In the genomic region with DNA sequence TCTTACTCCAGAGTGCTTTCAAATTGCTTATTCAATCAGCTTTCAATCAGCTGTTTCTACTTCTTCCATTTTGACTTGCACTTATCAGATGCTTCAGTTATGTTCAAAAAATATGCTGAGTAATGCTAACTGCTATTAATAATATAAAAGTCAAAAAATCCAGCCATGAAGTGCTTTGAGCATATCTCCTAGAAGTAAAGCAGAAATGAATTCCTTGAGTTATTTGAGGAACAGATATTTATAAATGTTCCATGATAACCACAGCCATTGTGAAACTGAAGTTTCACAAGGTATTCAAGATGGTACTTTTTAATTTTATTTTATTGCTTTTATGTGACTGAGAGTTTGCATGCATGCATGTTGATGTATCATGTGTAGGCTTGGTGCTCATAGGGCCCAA, we compare ENCODE assay signal across 23 mouse cellular contexts. TPM values are rescaled to one million over a fixed set of nuclear protein-coding genes. Genes with fewer than 3 reads are reported as not detected.
DNase-seq lines count a peak whose midpoint lies in the region; ATAC-seq and TF ChIP-seq lines count a peak whose summit lies in the region.
"Had no signal": no experiment of that assay in that cellular context is flagged by ENCODE, and none has a peak within 500 bp of the region (broad histone marks: within the 10 kb centered on the region; RNA-seq: fewer than 3 reads in every experiment).

No protein-coding gene starts in this region.

- H3K79me2 ChIP-seq in MEL (ENCODE audit: control insufficient read depth, insufficient read depth, low read length, poor library complexity) = no peaks in the 10 kb centered on the region

- no peak overlapping the region for H3K27ac ChIP-seq in MEL (ENCODE audit: control insufficient read depth, low read depth, low read length)
- no peak overlapping the region for H3K27ac ChIP-seq in heart, embryonic 11.5 days (ENCODE audit: low read depth, low read length)
- H3K27ac ChIP-seq: embryonic facial prominence, embryonic 13.5 days; embryonic facial prominence, embryonic 15.5 days; forebrain, embryonic 10.5 days; forebrain, embryonic 12.5 days had no signal

- no peaks in the 10 kb centered on the region for H3K36me3 ChIP-seq in MEL (ENCODE audit: control insufficient read depth in 1 of 2, insufficient read depth in 2 of 2, low read length in 2 of 2)
- no peaks in the 10 kb centered on the region for H3K36me3 ChIP-seq in heart, embryonic 11.5 days (ENCODE audit: control insufficient read depth, insufficient read depth, low read length)
- H3K36me3 ChIP-seq: embryonic facial prominence, embryonic 13.5 days; embryonic facial prominence, embryonic 15.5 days; forebrain, embryonic 10.5 days; forebrain, embryonic 12.5 days; G1E had no signal

- H3K4me2 ChIP-seq in heart, embryonic 11.5 days = no peak overlapping the region
- H3K4me2 ChIP-seq: embryonic facial prominence, embryonic 13.5 days; embryonic facial prominence, embryonic 15.5 days; forebrain, embryonic 12.5 days had no signal

- no peak for TF ChIP-seq CTCF in MEL (IDR thresholded peaks at IDR 0.05 in 2 of 3, conservative IDR thresholded peaks at IDR 0.05 in 1 of 3; ENCODE audit: control insufficient read depth in 1 of 3, insufficient read depth in 1 of 3, low read depth in 2 of 3, low read length in 3 of 3, poor library complexity in 1 of 3, severe bottlenecking in 1 of 3)

- no peak for TF ChIP-seq RAD21 in MEL (IDR thresholded peaks at IDR 0.05; ENCODE audit: low read depth, low read length)

- no peak overlapping the region for H3K9ac ChIP-seq in MEL (ENCODE audit: control insufficient read depth, low read depth, low read length, poor library complexity, severe bottlenecking)
- no peak overlapping the region for H3K9ac ChIP-seq in heart, embryonic 11.5 days (ENCODE audit: low read depth, low read length)
- H3K9ac ChIP-seq: embryonic facial prominence, embryonic 13.5 days; embryonic facial prominence, embryonic 15.5 days; forebrain, embryonic 12.5 days had no signal

- no peaks in the 10 kb centered on the region; a peak in 1 of 4 replicates for H3K4me1 ChIP-seq in MEL (ENCODE audit: control insufficient read depth in 1 of 2, insufficient read depth in 2 of 2, low read length in 2 of 2)
- no peaks in the 10 kb centered on the region for H3K4me1 ChIP-seq in heart, embryonic 11.5 days (ENCODE audit: control insufficient read depth, insufficient read depth, low read length)
- H3K4me1 ChIP-seq: forebrain, embryonic 10.5 days; forebrain, embryonic 12.5 days had no signal

- TF ChIP-seq EP300 in MEL (IDR thresholded peaks at IDR 0.05; ENCODE audit: low read depth in 1 of 2, low read length in 2 of 2) = no peak

- ATAC-seq in granulocyte monocyte progenitor cell, adult 5-6 weeks (replicated peaks; ENCODE audit: poor library complexity, severe bottlenecking) = peak; percentile 93
- ATAC-seq in megakaryocyte progenitor cell, adult 5-6 weeks (replicated peaks; ENCODE audit: poor library complexity) = peak; percentile 76
- no peak for ATAC-seq in erythroid progenitor cell, adult 5-6 weeks (replicated peaks; ENCODE audit: low FRiP score, poor library complexity, severe bottlenecking)
- no peak for ATAC-seq in erythroblast, adult 5-6 weeks (replicated peaks; ENCODE audit: low FRiP score, poor library complexity, severe bottlenecking)
- no peak for ATAC-seq in heart, embryonic 11.5 days (replicated peaks; ENCODE audit: insufficient number of reproducible peaks, low FRiP score, low TSS enrichment)
- ATAC-seq: forebrain, embryonic 14.5 days; forebrain, embryonic 16.5 days had no signal

- peaks cover 0 to 5% of the 10 kb centered on the region in 2 experiments; a peak in 3 of 4 replicates for H3K27me3 ChIP-seq in MEL (ENCODE audit: control insufficient read depth in 1 of 2, insufficient read depth in 2 of 2, low read length in 2 of 2)
- H3K27me3 ChIP-seq in heart, embryonic 11.5 days (ENCODE audit: control insufficient read depth, insufficient read depth, low read length) = no peaks in the 10 kb centered on the region
- H3K27me3 ChIP-seq: embryonic facial prominence, embryonic 13.5 days; embryonic facial prominence, embryonic 15.5 days; forebrain, embryonic 12.5 days had no signal

- TF ChIP-seq POLR2A in MEL (IDR thresholded peaks at IDR 0.05; ENCODE audit: control insufficient read depth in 1 of 2, insufficient read depth in 1 of 2, low read depth in 1 of 2, low read length in 2 of 2, poor library complexity in 1 of 2) = no peak

- no peaks in the 10 kb centered on the region for H3K9me3 ChIP-seq in MEL (replicated peaks; ENCODE audit: insufficient read depth, low read length)
- H3K9me3 ChIP-seq in heart, embryonic 11.5 days (replicated peaks; ENCODE audit: control insufficient read depth, low read length) = no peaks in the 10 kb centered on the region
- H3K9me3 ChIP-seq: embryonic facial prominence, embryonic 13.5 days; embryonic facial prominence, embryonic 15.5 days; forebrain, embryonic 10.5 days; forebrain, embryonic 12.5 days; G1E had no signal

- no peak overlapping the region for H3K4me3 ChIP-seq in MEL (ENCODE audit: control insufficient read depth in 1 of 2, insufficient read depth in 1 of 2, low read depth in 2 of 2, low read length in 2 of 2)
- no peak overlapping the region for H3K4me3 ChIP-seq in heart, embryonic 11.5 days (ENCODE audit: low read depth, low read length)
- H3K4me3 ChIP-seq: embryonic facial prominence, embryonic 13.5 days; embryonic facial prominence, embryonic 15.5 days; forebrain, embryonic 10.5 days; forebrain, embryonic 12.5 days had no signal

- no peak for DNase-seq in MEL (ENCODE audit: low read depth, low spot score)
- DNase-seq: adrenal gland, adult 2 months; adrenal gland, postnatal 14 days; adrenal gland, postnatal 36 days; cerebellum, adult 11-12 months; cerebellum, adult 2 months; cerebellum, adult 9-10 months; cerebellum, postnatal 10 days; cerebellum, postnatal 25 days; embryo, embryonic 11 days had no signal

TF ChIP-seq in MEL, 35 proteins besides CTCF, POLR2A, EP300 and RAD21:
- TF ChIP-seq RCOR1 (IDR thresholded peaks at IDR 0.05; ENCODE audit: low read depth, low read length) (no peak), ETS1 (IDR thresholded peaks at IDR 0.05; ENCODE audit: low read depth, low read length) (peak; percentile 73)

RNA-seq across cellular contexts. Expression of gene Spef2, which starts 18.4 kb away (rescaled TPM):
- total RNA-seq in MEL (2012; rRNA removed) = 0.08 TPM in 1 of 2 replicates, not detected in the other
- not detected for polyA plus RNA-seq in MEL (2012; ENCODE audit: insufficient read depth in 1 of 2, insufficient read length in 2 of 2, low read depth in 1 of 2, low replicate concordance in 2 of 2, missing spikeins in 1 of 2)
- 4.9 TPM in 1 of 2 replicates, not detected in the other for total RNA-seq in granulocyte monocyte progenitor cell, adult 5-6 weeks (2014; fragmentation: Nextera tagmentation)
- total RNA-seq in granulocyte monocyte progenitor cell, adult 5-6 weeks (2017) = 2.4 and 2.8 TPM in 2 replicates
- 0.32 and 1.0 TPM in 2 replicates for total RNA-seq in megakaryocyte progenitor cell, adult 5-6 weeks (2015)
- total RNA-seq in megakaryocyte progenitor cell, adult 5-6 weeks (2017) = 0.12 and 0.37 TPM in 2 replicates
- 0.36 and 0.84 TPM in 2 replicates for total RNA-seq in erythroid progenitor cell, adult 5-6 weeks (2015; ENCODE audit: low replicate concordance)
- 0.68 and 0.90 TPM in 2 replicates for total RNA-seq in erythroid progenitor cell, adult 5-6 weeks (2017; ENCODE audit: low replicate concordance)
- total RNA-seq in erythroblast, adult 5-6 weeks (2015; ENCODE audit: low replicate concordance) = 0.58 and 0.84 TPM in 2 replicates
- not detected in 2 replicates for total RNA-seq in erythroblast, adult 5-6 weeks (2017; ENCODE audit: low replicate concordance)
- 0.08 and 0.24 TPM in 2 replicates for polyA plus RNA-seq in heart, embryonic 11.5 days (2014; fragmentation: Nextera tagmentation; extraction: Ambion mirVana)
- polyA plus RNA-seq: C2C12, G1E had no signal

Comparison
In these comparisons a context has a peak if more than half of its experiments do, and no peak if none do; other contexts are left out.
1. ATAC-seq: peak in granulocyte monocyte progenitor cell, adult 5-6 weeks (single experiment) and megakaryocyte progenitor cell, adult 5-6 weeks (single experiment); none in erythroid progenitor cell, adult 5-6 weeks (single experiment), erythroblast, adult 5-6 weeks (single experiment) and heart, embryonic 11.5 days (single experiment).